Mouse (Mus musculus) lung, embryonic 14.5 days (tissue): ENCODE measurements around the gene She. TPM values are rescaled to one million over a fixed set of nuclear protein-coding genes. Genes with fewer than 3 reads are reported as not detected.
A peak's percentile ranks its signal among the peaks of the same experiment; 100 is the strongest.

Source experiments
- ATAC-seq: fragments of 200-750 bp; cut with Nextera tagmentation; 2 replicates; pipeline ENCODE4 v1.8.0; 2017; ENCODE audit warnings: mild to moderate bottlenecking, moderate TSS enrichment, moderate library complexity; ENCODE audit not compliant: insufficient read depth
- DNase-seq: peaks from one replicate; pipeline ENCODE4 v3.0.0-alpha.2; 2015
- H3K27ac ChIP-seq: fragments of 300-500 bp; sonication (generic); 2 replicates; pipeline ENCODE4 v1.5.1; 2014; ENCODE audit warnings: low read depth, mild to moderate bottlenecking, moderate library complexity
- H3K27me3 ChIP-seq: fragments of 300-500 bp; sonication (generic); 2 replicates; pipeline ENCODE4 v1.6.1; 2014; ENCODE audit warnings: low read length, control low read depth; ENCODE audit not compliant: insufficient read depth
- H3K36me3 ChIP-seq: fragments of 300-500 bp; sonication (generic); 2 replicates; pipeline ENCODE4 v1.6.1; 2014; ENCODE audit warnings: control low read depth; ENCODE audit not compliant: insufficient read depth
- H3K4me1 ChIP-seq: fragments of 300-500 bp; sonication (generic); 2 replicates; pipeline ENCODE4 v1.6.1; 2014; ENCODE audit warnings: antibody characterized with exemption, control low read depth; ENCODE audit not compliant: insufficient read depth
- H3K4me2 ChIP-seq: fragments of 300-500 bp; sonication (generic); 2 replicates; pipeline ENCODE4 v1.6.1; 2014; ENCODE audit warnings: mild to moderate bottlenecking
- H3K4me3 ChIP-seq: fragments of 300-500 bp; sonication (generic); 2 replicates; pipeline ENCODE4 v1.5.1; 2014; ENCODE audit warnings: low read depth, low read length
- H3K9ac ChIP-seq: fragments of 300-500 bp; sonication (generic); 2 replicates; pipeline ENCODE4 v1.6.1; 2014
- H3K9me3 ChIP-seq: fragments of 300-500 bp; sonication (generic); 2 replicates; pipeline ENCODE4 v1.6.1; 2016; ENCODE audit warnings: low read depth, low read length, control low read depth
- CTCF ChIP-seq: IDR thresholded peaks from 2 replicates; pipeline ENCODE4 v1.5.1; 2016; ENCODE audit warnings: antibody characterized with exemption, low read depth
- WGBS: fragments of 180-500 bp; shearing (Covaris S2); extraction: QIAGEN DNeasy Blood & Tissue Kit; methylation state at CpG from one replicate; pipeline ENCODE4 v1.1.7; 2014; 5-methylcytosine and 5-hydroxymethylcytosine counted together
- polyA plus RNA-seq: library from polyadenylated mRNA; unstranded; fragments of >200 nt; fragmentation: Nextera tagmentation; extraction: Ambion mirVana; gene quantifications from 2 replicates; pipeline ENCODE4 v1.2.1, GENCODE M21; 2014

Gene She
- 11.7 and 12.1 TPM in 2 replicates for polyA plus RNA-seq

GRCm38 (mm10) chr3:89830815-89831591 lies at the start of gene She:
Gene She, plus strand, starts transcription at chr3:89831370.
- ATAC-seq (peak; percentile 69), DNase-seq (peak; percentile 41)
- peak within 1 kb of the TSS; percentile 68 for H3K4me2 ChIP-seq
- no peaks in the 10 kb centered on the region for H3K4me1 ChIP-seq
- 2% methylated on average over 94 of the region's 96 CpGs for WGBS
- H3K27ac ChIP-seq = peak within 1 kb of the TSS; percentile 50; the same call in 1 of the 2 replicates
- no peak for TF ChIP-seq CTCF
- H3K9ac ChIP-seq = peak within 1 kb of the TSS; percentile 62
- peak within 1 kb of the TSS; percentile 54 for H3K4me3 ChIP-seq
- peaks cover 54% of the 10 kb centered on the region for H3K27me3 ChIP-seq
- no peaks in the 10 kb centered on the region for H3K9me3 ChIP-seq
- H3K36me3 ChIP-seq = no peaks in the 10 kb centered on the region

- H3K4me2 ChIP-seq = no peak overlapping the region
- H3K27ac ChIP-seq = no peak overlapping the region
- peaks cover 74% of the 10 kb centered on the region for H3K36me3 ChIP-seq
- no peak overlapping the region for H3K4me3 ChIP-seq
- no peaks in the 10 kb centered on the region for H3K27me3 ChIP-seq
- no peak for TF ChIP-seq CTCF
- H3K9me3 ChIP-seq = no peaks in the 10 kb centered on the region
- 73% methylated on average over 5 of the region's 5 CpGs for WGBS
- ATAC-seq (no peak), DNase-seq (no peak)
- no peak overlapping the region for H3K9ac ChIP-seq
- no peaks in the 10 kb centered on the region for H3K4me1 ChIP-seq
Measured at GRCm38 (mm10) chr3:89781640-89782039, 49.5 kb upstream of the She start.

- H3K36me3 ChIP-seq = peaks cover 38% of the 10 kb centered on the region
- H3K9ac ChIP-seq = no peak overlapping the region
- H3K4me1 ChIP-seq = no peaks in the 10 kb centered on the region
- 9% methylated on average over 11 of the region's 11 CpGs for WGBS
- no peak overlapping the region for H3K4me3 ChIP-seq
- H3K27me3 ChIP-seq = no peaks in the 10 kb centered on the region
- no peak overlapping the region for H3K4me2 ChIP-seq
- no peak overlapping the region for H3K27ac ChIP-seq
- peak; percentile 69 for ATAC-seq
- TF ChIP-seq CTCF = peak; percentile 93
- H3K9me3 ChIP-seq = no peaks in the 10 kb centered on the region
- DNase-seq = peak; percentile 87
Measured at GRCm38 (mm10) chr3:89784991-89785753, 46.0 kb upstream of the She start.

- ATAC-seq = no peak
- WGBS = 73% methylated on average over 6 of the region's 6 CpGs
- no peaks in the 10 kb centered on the region for H3K9me3 ChIP-seq
Measured at GRCm38 (mm10) chr3:89786275-89786674, 44.9 kb upstream of the She start.

GRCm38 (mm10) chr3:89788680-89789352 lies 42.4 kb upstream of the She start:
- Histone ChIP-seq H3K27ac (no peak overlapping the region), H3K27me3 (no peaks in the 10 kb centered on the region), H3K9me3 (no peaks in the 10 kb centered on the region), H3K9ac (no peak overlapping the region), H3K4me2 (no peak overlapping the region), H3K4me3 (no peak overlapping the region), H3K4me1 (no peaks in the 10 kb centered on the region), H3K36me3 (peaks cover 2% of the 10 kb centered on the region; the same call in 1 of the 2 replicates)
- TF ChIP-seq CTCF = peak; percentile 19; the same call in 1 of the 2 replicates
- no peak for ATAC-seq
- DNase-seq = no peak
- 72% methylated on average over 16 of the region's 16 CpGs for WGBS

More at GRCm38 (mm10) chr3:89786275-89786674, 44.9 kb upstream of the She start:
- Histone ChIP-seq H3K4me1 (no peaks in the 10 kb centered on the region), H3K27ac (no peak overlapping the region), H3K9ac (no peak overlapping the region), H3K27me3 (no peaks in the 10 kb centered on the region), H3K4me3 (no peak overlapping the region), H3K36me3 (peaks cover 27% of the 10 kb centered on the region), H3K4me2 (no peak overlapping the region)
- TF ChIP-seq CTCF = no peak
- DNase-seq = no peak

- Histone ChIP-seq H3K36me3 (no peaks in the 10 kb centered on the region), H3K4me3 (no peak overlapping the region), H3K27ac (no peak overlapping the region), H3K4me2 (no peak overlapping the region), H3K4me1 (no peaks in the 10 kb centered on the region), H3K27me3 (no peaks in the 10 kb centered on the region), H3K9me3 (no peaks in the 10 kb centered on the region), H3K9ac (no peak overlapping the region)
- WGBS = 59% methylated on average over 2 of the region's 2 CpGs
- no peak for ATAC-seq
- DNase-seq = no peak
- TF ChIP-seq CTCF = no peak
Measured at GRCm38 (mm10) chr3:89794616-89795015, 36.6 kb upstream of the She start.
